Mouse (Mus musculus) heart, adult 2 months (tissue): ENCODE measurements around the gene Rgs19.

Experiments
- CTCF ChIP-seq: fragments of 200-600 bp; IDR thresholded peaks from 2 replicates; pipeline ENCODE4 v1.8.1; 2022; ENCODE audit warnings: antibody characterized with exemption, mild to moderate bottlenecking, moderate library complexity
- EP300 ChIP-seq: fragments of 200-500 bp; IDR thresholded peaks from 2 replicates; pipeline ENCODE4 v1.6.1; 2011; ENCODE audit warnings: low read depth, low read length, control low read depth; ENCODE audit not compliant: insufficient read depth

DNA sequence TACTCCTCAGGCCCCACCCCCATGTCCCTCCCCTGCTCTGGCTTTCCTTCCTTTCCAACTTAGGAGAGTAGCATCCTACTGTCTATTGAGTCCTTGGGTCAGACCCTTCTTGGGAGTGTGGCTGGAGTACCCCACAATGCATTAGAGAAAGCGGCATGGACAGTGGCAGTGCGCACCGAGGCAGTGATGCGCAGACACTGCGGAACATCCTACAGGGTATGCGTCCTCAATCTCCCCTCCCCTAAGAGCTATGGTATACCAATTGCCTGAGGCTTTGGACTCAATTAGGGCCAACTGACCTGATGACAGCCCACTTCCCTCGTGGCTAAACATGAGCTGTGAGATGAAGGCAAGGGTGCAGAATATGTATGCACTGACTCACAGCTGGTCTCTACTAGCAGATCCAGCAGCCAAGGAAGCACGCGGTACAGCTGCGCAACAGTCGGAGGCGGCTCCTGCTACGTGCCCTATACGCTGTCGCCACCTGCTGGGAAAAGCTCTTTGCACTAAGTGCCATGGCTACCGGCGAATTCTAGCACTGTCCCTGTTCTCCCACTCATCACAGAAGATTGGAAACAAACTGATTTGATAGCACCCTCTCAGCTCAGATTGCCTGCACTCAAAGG, 34.7 kb downstream of the Rgs19 start:
- TF ChIP-seq EP300 (no peak), CTCF (no peak)
